Mouse (Mus musculus) heart, postnatal 0 days (tissue): ENCODE data around the gene Stard3. TPM values are rescaled to one million over a fixed set of nuclear protein-coding genes. Genes with fewer than 3 reads are reported as not detected.
A peak's percentile ranks its signal among the peaks of the same experiment; 100 is the strongest.

Experiments
- ATAC-seq: fragments of 200-750 bp; cut with Nextera tagmentation; 2 replicates; pipeline ENCODE4 v1.8.0; 2017; ENCODE audit warnings: low read depth, moderate number of reproducible peaks, moderate library complexity; ENCODE audit not compliant: insufficient read depth
- DNase-seq: peaks from one replicate; pipeline ENCODE4 v3.0.0-alpha.2; 2016; ENCODE audit warnings: low spot score
- H3K27ac ChIP-seq: fragments of 300-500 bp; sonication (generic); 2 replicates; pipeline ENCODE4 v1.5.1; 2014; ENCODE audit warnings: low read depth, mild to moderate bottlenecking
- H3K27me3 ChIP-seq: fragments of 300-500 bp; sonication (generic); 2 replicates; pipeline ENCODE4 v1.6.1; 2014; ENCODE audit warnings: low read length, mixed read lengths; ENCODE audit not compliant: control insufficient read depth, insufficient read depth
- H3K36me3 ChIP-seq: fragments of 300-500 bp; sonication (generic); replicated peaks from 2 replicates; pipeline ENCODE4 v1.6.1; 2014; ENCODE audit warnings: low read length, mixed read lengths; ENCODE audit not compliant: control insufficient read depth, insufficient read depth
- H3K4me1 ChIP-seq: fragments of 300-500 bp; sonication (generic); 2 replicates; pipeline ENCODE4 v1.6.1; 2014; ENCODE audit warnings: antibody characterized with exemption; ENCODE audit not compliant: control insufficient read depth, insufficient read depth
- H3K4me2 ChIP-seq: fragments of 300-500 bp; sonication (generic); 2 replicates; pipeline ENCODE4 v1.6.1; 2014; ENCODE audit warnings: low read depth, mild to moderate bottlenecking, low read length, moderate library complexity
- H3K4me3 ChIP-seq: fragments of 300-500 bp; sonication (generic); 2 replicates; pipeline ENCODE4 v1.5.1; 2014; ENCODE audit warnings: low read depth, low read length
- H3K9ac ChIP-seq: fragments of 300-500 bp; sonication (generic); replicated peaks from 2 replicates; pipeline ENCODE4 v1.6.1; 2014; ENCODE audit warnings: low read depth, low read length, mixed read lengths
- H3K9me3 ChIP-seq: fragments of 300-500 bp; sonication (generic); replicated peaks from 2 replicates; pipeline ENCODE4 v1.6.1; 2016; ENCODE audit warnings: low read length; ENCODE audit not compliant: control insufficient read depth
- CTCF ChIP-seq: IDR thresholded peaks from 2 replicates; pipeline ENCODE4 v1.5.1; 2016; ENCODE audit warnings: antibody characterized with exemption, control low read depth, low read depth
- EP300 ChIP-seq: IDR thresholded peaks from 2 replicates; pipeline ENCODE4 v1.6.1; 2016; ENCODE audit warnings: antibody characterized with exemption, low read depth
- whole genome bisulfite sequencing: fragments of 180-500 bp; shearing (Covaris S2); extraction: QIAGEN DNeasy Blood & Tissue Kit; methylation state at CpG from one replicate; pipeline ENCODE4 v1.1.7; 2014; 5-methylcytosine and 5-hydroxymethylcytosine counted together
- polyA plus RNA-seq: library from polyadenylated mRNA; unstranded; fragments of >200 nt; fragmentation: Nextera tagmentation; extraction: Ambion mirVana; gene quantifications from 2 replicates; pipeline ENCODE4 v1.2.1, GENCODE M21; 2015
- total RNA-seq: library from RNA; depleted of rRNA; stranded (reverse); fragments of >200 nt; gene quantifications from 2 replicates; pipeline ENCODE4 v1.2.3, GENCODE M21; 2014; ENCODE audit warnings: low replicate concordance

Gene Stard3
- total and polyA plus RNA-seq, 2 experiments from 2014 or later = 34.7 to 44.8 TPM

- peaks cover 22% of the 10 kb centered on the region for H3K4me1 ChIP-seq
- H3K27ac ChIP-seq = peak overlapping the region; percentile 64
Measured at GRCm38 (mm10) chr11:98367171-98367862, 9.1 kb downstream of the Stard3 start.

GRCm38 (mm10) chr11:98367863-98368186 is 9.7 kb downstream of the Stard3 start:
- Histone ChIP-seq H3K27ac (peak overlapping the region; percentile 64), H3K4me2 (no peak overlapping the region)
- 54% methylated on average over 7 of the region's 7 CpGs for WGBS

More at GRCm38 (mm10) chr11:98367171-98367862, 9.1 kb downstream of the Stard3 start:
- Histone ChIP-seq H3K4me3 (no peak overlapping the region), H3K27me3 (no peaks in the 10 kb centered on the region), H3K36me3 (no peaks in the 10 kb centered on the region), H3K9ac (no peak overlapping the region), H3K9me3 (no peaks in the 10 kb centered on the region), H3K4me2 (peak overlapping the region; percentile 5; the same call in 1 of the 2 replicates)
- WGBS = 34% methylated on average over 10 of the region's 10 CpGs
- DNase-seq (peak; percentile 10), ATAC-seq (no peak)
- TF ChIP-seq EP300 (no peak), CTCF (no peak)

GRCm38 (mm10) chr11:98369337-98369736 is 11.2 kb downstream of the Stard3 start:
- Histone ChIP-seq H3K9ac (no peak overlapping the region), H3K27ac (no peak overlapping the region), H3K4me2 (no peak overlapping the region), H3K4me3 (no peak overlapping the region), H3K4me1 (peaks cover 29% of the 10 kb centered on the region), H3K9me3 (no peaks in the 10 kb centered on the region), H3K27me3 (no peaks in the 10 kb centered on the region), H3K36me3 (no peaks in the 10 kb centered on the region)
- WGBS = 55% methylated on average over 6 of the region's 6 CpGs
- ATAC-seq (no peak), DNase-seq (peak; percentile 5)
- TF ChIP-seq CTCF (no peak), EP300 (no peak)

More at GRCm38 (mm10) chr11:98367863-98368186, 9.7 kb downstream of the Stard3 start:
- Histone ChIP-seq H3K9ac (no peak overlapping the region), H3K4me3 (no peak overlapping the region), H3K9me3 (no peaks in the 10 kb centered on the region), H3K27me3 (no peaks in the 10 kb centered on the region), H3K36me3 (no peaks in the 10 kb centered on the region), H3K4me1 (peaks cover 22% of the 10 kb centered on the region)
- ATAC-seq (peak; percentile 44; the same call in 1 of the 2 replicates), DNase-seq (peak; percentile 34)
- TF ChIP-seq EP300 = no peak
- no peak for TF ChIP-seq CTCF

- H3K27me3 ChIP-seq = no peaks in the 10 kb centered on the region
- H3K4me1 ChIP-seq = peaks cover 41% of the 10 kb centered on the region
- no peak overlapping the region for H3K4me2 ChIP-seq
- H3K27ac ChIP-seq = no peak overlapping the region
- peaks cover 2% of the 10 kb centered on the region; the same call in 1 of the 2 replicates for H3K36me3 ChIP-seq
- no peak for ATAC-seq
- WGBS = 97% methylated on average over 2 of the region's 2 CpGs
- no peak overlapping the region for H3K4me3 ChIP-seq
- TF ChIP-seq CTCF (no peak), EP300 (no peak)
- no peak for DNase-seq
- no peak overlapping the region for H3K9ac ChIP-seq
- no peaks in the 10 kb centered on the region for H3K9me3 ChIP-seq
Measured at GRCm38 (mm10) chr11:98370588-98370987, 12.4 kb downstream of the Stard3 start.

- Histone ChIP-seq H3K36me3 (peaks cover 13% of the 10 kb centered on the region), H3K4me1 (peaks cover 42% of the 10 kb centered on the region), H3K4me2 (no peak overlapping the region), H3K9ac (no peak overlapping the region; the same call in 1 of the 2 replicates), H3K27ac (no peak overlapping the region), H3K9me3 (no peaks in the 10 kb centered on the region), H3K4me3 (no peak overlapping the region), H3K27me3 (no peaks in the 10 kb centered on the region)
- peak; percentile 5 for DNase-seq
- TF ChIP-seq CTCF (no peak), EP300 (no peak)
- WGBS = 56% methylated on average over 10 of the region's 10 CpGs
- ATAC-seq = no peak
Measured at GRCm38 (mm10) chr11:98371556-98372240, 13.5 kb downstream of the Stard3 start.
